Comparison of ENCODE assay signal across 23 mouse cellular contexts in the genomic region with DNA sequence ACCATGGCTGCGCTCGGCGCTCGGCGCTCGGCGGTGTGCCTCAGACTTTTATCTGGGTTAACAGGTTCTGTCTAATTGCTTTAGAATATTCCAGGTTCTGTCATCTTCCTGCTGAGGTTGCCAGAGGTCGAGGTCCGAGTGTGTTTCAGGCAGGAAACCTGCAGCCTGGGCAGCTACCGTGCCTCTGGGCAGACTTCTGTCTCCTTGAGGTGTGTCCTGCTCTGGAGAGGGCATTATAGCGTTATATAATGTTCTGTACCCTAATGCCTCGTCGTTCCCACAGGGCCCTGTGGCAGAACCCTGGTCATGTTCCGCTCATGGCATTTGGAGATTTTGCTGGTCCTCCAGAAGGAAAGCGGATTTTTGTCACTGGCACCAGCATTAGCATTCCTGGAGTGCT. TPM values are rescaled to one million over a fixed set of nuclear protein-coding genes. Genes with fewer than 3 reads are reported as not detected.
DNase-seq lines count a peak whose midpoint lies in the region; ATAC-seq and TF ChIP-seq lines count a peak whose summit lies in the region.
"Had no signal": no experiment of that assay in that cellular context is flagged by ENCODE, and none has a peak within 500 bp of the region (broad histone marks: within the 10 kb centered on the region; RNA-seq: fewer than 3 reads in every experiment).

No protein-coding gene starts in this region.

- TF ChIP-seq EP300 in liver, postnatal 0 days (IDR thresholded peaks at IDR 0.05; ENCODE audit: low read depth) = no peak
- no peak for TF ChIP-seq EP300 in stomach, postnatal 0 days (optimal IDR thresholded peaks at IDR 0.05)

- ATAC-seq in liver, postnatal 0 days = no peak
- no peak for ATAC-seq in stomach, postnatal 0 days (ENCODE audit: low FRiP score, low TSS enrichment)
- ATAC-seq: forebrain, embryonic 15.5 days; hindbrain, embryonic 16.5 days; intestine, embryonic 16.5 days; Patski had no signal

- peaks cover 15% of the 10 kb centered on the region for H3K27me3 ChIP-seq in liver, postnatal 0 days (ENCODE audit: insufficient read depth, low read length)
- H3K27me3 ChIP-seq in stomach, postnatal 0 days (ENCODE audit: control insufficient read depth, insufficient read depth, low read length) = no peaks in the 10 kb centered on the region

- 0 out of 2 replicates have a peak, but pooled peaks cover 4% of the 10 kb centered on the region for H3K4me1 ChIP-seq in liver, postnatal 0 days (ENCODE audit: insufficient read depth)
- no peaks in the 10 kb centered on the region for H3K4me1 ChIP-seq in stomach, postnatal 0 days (replicated peaks; ENCODE audit: control insufficient read depth, insufficient read depth)

- H3K9ac ChIP-seq in liver, postnatal 0 days (replicated peaks) = no peak overlapping the region
- no peak overlapping the region for H3K9ac ChIP-seq in stomach, postnatal 0 days (ENCODE audit: low read length)
- H3K9ac ChIP-seq: forebrain, embryonic 15.5 days; lung, embryonic 14.5 days; neural tube, embryonic 12.5 days; stomach, embryonic 15.5 days had no signal

- H3K9me3 ChIP-seq in liver, postnatal 0 days (ENCODE audit: low read length) = no peaks in the 10 kb centered on the region
- H3K9me3 ChIP-seq in stomach, postnatal 0 days (ENCODE audit: control insufficient read depth, low read length) = no peaks in the 10 kb centered on the region
- H3K9me3 ChIP-seq: forebrain, embryonic 15.5 days; neural tube, embryonic 12.5 days; stomach, embryonic 15.5 days had no signal

- no peak for TF ChIP-seq CTCF in liver, postnatal 0 days (IDR thresholded peaks at IDR 0.05; ENCODE audit: low read depth)
- no peak for TF ChIP-seq CTCF in stomach, postnatal 0 days (IDR thresholded peaks at IDR 0.05; ENCODE audit: low read depth)

- no peak overlapping the region for H3K27ac ChIP-seq in liver, postnatal 0 days (ENCODE audit: low read depth)
- H3K27ac ChIP-seq in stomach, postnatal 0 days (replicated peaks) = no peak overlapping the region
- H3K27ac ChIP-seq: forebrain, embryonic 15.5 days; gastrocnemius, adult 2 months; neural tube, embryonic 12.5 days; stomach, embryonic 15.5 days had no signal

- peak; percentile 1 to 2 for DNase-seq in frontal cortex, postnatal 14 days (ENCODE audit: low spot score in 2 of 2)
- no peak for DNase-seq in frontal cortex, postnatal 36 days (ENCODE audit: low spot score in 2 of 2)
- DNase-seq in liver, postnatal 0 days = peak; percentile 10
- DNase-seq in liver = no peak
- peak; percentile 6 for DNase-seq in urinary bladder, adult 2 months (ENCODE audit: low spot score)
- DNase-seq in urinary bladder, postnatal 25 days (ENCODE audit: low spot score) = no peak
- DNase-seq in stomach, postnatal 0 days (ENCODE audit: low spot score) = peak; percentile 8
- no peak for DNase-seq in Muller cell, postnatal 12 days (ENCODE audit: inconsistent ontology term)
- DNase-seq: adrenal gland, postnatal 10 days; gastrocnemius, adult 2 months; heart, postnatal 36 days; kidney, postnatal 4 days; lung, embryonic 14.5 days; right cerebral cortex, postnatal 14 days; thymus, postnatal 14 days had no signal

- no peak overlapping the region for H3K4me2 ChIP-seq in liver, postnatal 0 days (ENCODE audit: low read depth, low read length)
- H3K4me2 ChIP-seq in stomach, postnatal 0 days (replicated peaks; ENCODE audit: low read depth) = no peak overlapping the region
- H3K4me2 ChIP-seq: forebrain, embryonic 15.5 days; lung, embryonic 14.5 days; midbrain, embryonic 11.5 days; neural tube, embryonic 12.5 days; stomach, embryonic 15.5 days had no signal

- H3K4me3 ChIP-seq in liver, postnatal 0 days (ENCODE audit: low read depth, low read length) = no peak overlapping the region
- H3K4me3 ChIP-seq in stomach, postnatal 0 days (ENCODE audit: low read depth, low read length) = no peak overlapping the region
- H3K4me3 ChIP-seq: forebrain, embryonic 15.5 days; gastrocnemius, adult 2 months; neural tube, embryonic 12.5 days; stomach, embryonic 15.5 days had no signal

- no peaks in the 10 kb centered on the region for H3K36me3 ChIP-seq in liver, postnatal 0 days (replicated peaks; ENCODE audit: insufficient read depth, low read length)
- no peaks in the 10 kb centered on the region for H3K36me3 ChIP-seq in stomach, postnatal 0 days (ENCODE audit: control insufficient read depth, insufficient read depth, low read length)
- H3K36me3 ChIP-seq: forebrain, embryonic 15.5 days; neural tube, embryonic 12.5 days; stomach, embryonic 15.5 days had no signal

- 70% methylated on average over 15 of the region's 15 CpGs for WGBS in liver, postnatal 0 days (ENCODE audit: insufficient replicate concordance)
- 78% methylated on average over 15 of the region's 15 CpGs for WGBS in stomach, postnatal 0 days

RNA-seq across cellular contexts. Expression of a gene that starts 4.7 kb away (rescaled TPM):
- polyA plus RNA-seq in liver, postnatal 0 days (2015; fragmentation: Nextera tagmentation; extraction: Ambion mirVana) = not detected in 2 replicates
- 0.66 and 1.6 TPM in 2 replicates for polyA plus RNA-seq in urinary bladder, adult 2 months (2012; rRNA removed)
- polyA plus RNA-seq in stomach, postnatal 0 days (2015; fragmentation: Nextera tagmentation; extraction: Ambion mirVana) = 1.7 and 2.8 TPM in 2 replicates
- polyA plus RNA-seq: liver, adult 2 months; Patski had no signal

RNA-seq across cellular contexts. Expression of a gene that starts 45.2 kb away (rescaled TPM):
- 2.9 TPM in 2 replicates for polyA plus RNA-seq in liver, postnatal 0 days (2015; fragmentation: Nextera tagmentation; extraction: Ambion mirVana)
- 13.0 and 13.5 TPM in 2 replicates for polyA plus RNA-seq in urinary bladder, adult 2 months (2012; rRNA removed)
- 9.3 and 9.6 TPM in 2 replicates for polyA plus RNA-seq in stomach, postnatal 0 days (2015; fragmentation: Nextera tagmentation; extraction: Ambion mirVana)

Comparison
In these comparisons a context has a peak if more than half of its experiments do, and no peak if none do; other contexts are left out.
1. DNase-seq: peak in frontal cortex, postnatal 14 days (2 of 2), liver, postnatal 0 days (single experiment), urinary bladder, adult 2 months (single experiment) and stomach, postnatal 0 days (single experiment); none in frontal cortex, postnatal 36 days (0 of 2), liver (single experiment), urinary bladder, postnatal 25 days (single experiment) and Muller cell, postnatal 12 days (single experiment).